Mouse (Mus musculus) retina, postnatal 7 days (tissue): ENCODE measurements around the gene Zfp398.
"Not testable (repeated sequence)": the region's sequence is repeated elsewhere in the genome, so short reads cannot be mapped to it uniquely, and the experiment has no call there.

Experiments
- DNase-seq: peaks from one replicate; pipeline ENCODE4 v3.0.0-alpha.2; 2012; ENCODE audit warnings: low read depth, low spot score

The Zfp398 gene

GRCm38 (mm10) chr6:47824241-47824640 lies 11.2 kb upstream of the Zfp398 start:
- DNase-seq: no peak

GRCm38 (mm10) chr6:47827462-47827861 lies 8.0 kb upstream of the Zfp398 start:
- no peak for DNase-seq

DNA sequence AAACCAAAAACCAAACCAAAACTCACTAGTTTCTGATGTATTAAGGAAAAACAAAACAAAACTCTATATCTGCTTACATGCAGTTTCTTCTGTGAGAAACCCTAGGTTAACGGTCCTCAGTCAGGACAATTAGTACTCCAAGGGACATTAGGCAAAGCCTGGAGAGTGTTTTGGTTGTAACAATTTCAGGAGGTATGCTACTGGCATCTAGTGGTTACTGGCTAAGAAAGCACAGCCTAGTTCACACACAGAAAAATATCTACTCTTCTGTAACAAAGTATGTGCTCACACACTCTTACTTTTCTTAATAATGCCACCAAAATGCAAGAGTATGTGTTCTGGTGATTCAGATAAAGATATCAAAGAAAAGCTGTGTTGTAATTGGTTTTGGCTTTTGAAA lies 6.5 kb upstream of the Zfp398 start:
- DNase-seq: peak; percentile 42

DNA sequence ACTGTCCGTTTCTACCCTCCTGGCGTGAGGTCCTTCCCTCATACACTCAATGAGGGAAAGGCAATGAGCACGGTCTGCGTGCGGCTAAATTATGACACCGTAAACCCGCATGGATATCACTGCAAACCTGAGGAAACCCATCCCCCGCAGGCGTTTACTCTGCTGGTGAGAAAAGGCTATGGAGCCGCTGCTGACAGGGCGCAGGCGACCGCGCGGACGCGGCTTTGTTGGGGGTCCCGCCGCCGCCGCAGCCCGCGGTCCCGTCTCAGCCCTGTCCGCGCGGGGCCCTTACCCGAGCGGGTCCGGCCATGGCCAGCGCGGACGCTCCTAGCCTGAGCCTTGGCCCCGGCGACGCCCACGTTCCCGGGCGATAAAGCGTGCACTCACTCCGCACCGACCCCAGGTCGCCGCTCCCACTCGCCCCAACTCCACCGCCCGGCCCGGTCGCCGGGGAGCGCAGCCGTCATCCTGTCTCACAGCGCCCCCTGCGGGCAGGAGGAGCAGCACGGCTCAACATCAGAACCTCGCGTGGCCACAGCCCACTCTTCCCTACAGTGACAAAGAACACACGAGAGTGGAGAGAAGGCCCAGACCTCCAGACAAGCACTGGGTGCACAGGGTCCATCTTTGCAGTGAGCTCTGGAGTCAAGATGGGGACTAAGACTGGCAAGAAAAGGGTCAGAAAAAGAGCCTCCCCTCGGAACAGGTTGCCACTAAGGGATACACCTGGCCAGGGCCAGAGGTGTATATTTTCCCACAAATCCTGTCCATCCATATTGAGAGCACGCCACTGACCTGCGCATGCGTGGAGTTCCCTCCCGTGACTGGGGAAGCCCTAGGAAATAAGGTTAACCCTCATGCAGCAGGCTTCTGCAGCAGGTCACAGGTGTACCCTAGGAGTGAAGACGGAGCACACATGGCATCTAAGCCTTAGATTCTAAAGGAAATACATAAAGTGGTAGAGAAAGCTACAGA lies 5.1 kb upstream of the Zfp398 start, which contains the start of gene Zfp786:
Gene Zfp786, minus strand, starts transcription at position 764 of the 975 bp plus-strand sequence.
- peak; percentile 91 for DNase-seq

DNA sequence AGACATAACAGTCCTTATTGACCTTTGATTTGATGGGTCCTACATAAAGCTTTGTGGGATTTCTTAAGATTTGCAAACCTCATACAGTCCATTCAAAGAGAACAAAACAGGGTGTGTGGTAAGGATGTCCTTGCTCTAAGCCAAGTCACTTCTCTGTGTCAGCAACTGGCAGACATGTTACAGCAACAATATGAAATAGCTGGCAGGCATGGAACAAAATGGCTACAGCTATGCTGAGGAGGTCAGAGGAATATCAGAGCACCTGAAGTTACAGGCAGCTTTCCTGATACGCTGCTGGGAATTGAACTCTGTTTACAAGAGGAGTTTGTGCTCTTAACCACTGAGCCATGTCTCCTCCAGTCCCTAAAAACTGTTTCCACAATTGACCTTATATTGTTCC lies 3.2 kb upstream of the Zfp398 start:
- DNase-seq: no peak

- no peak for DNase-seq
Measured at GRCm38 (mm10) chr6:47835984-47836521, 592 bp downstream of the Zfp398 start.

GRCm38 (mm10) chr6:47837630-47838029 lies 2.2 kb downstream of the Zfp398 start:
- no peak for DNase-seq

DNA sequence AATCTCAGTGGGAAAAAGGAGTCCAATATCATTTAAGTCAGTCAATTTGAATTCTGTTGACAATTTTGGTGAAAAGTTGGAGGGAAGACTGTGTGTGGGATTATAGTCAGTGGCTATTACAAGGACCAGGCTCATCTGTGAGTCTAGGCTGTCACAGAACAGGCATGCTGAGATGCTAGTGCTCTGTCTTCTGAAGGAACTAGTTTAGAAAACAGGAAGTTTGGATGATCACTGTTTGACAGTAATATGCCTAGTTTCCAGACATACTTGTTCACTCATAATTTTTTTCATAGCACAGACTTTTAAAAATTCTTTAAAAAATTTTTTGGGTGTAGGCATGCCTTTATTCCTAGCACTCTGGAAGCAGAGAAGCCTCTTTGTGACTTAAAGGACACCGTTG lies 5.6 kb downstream of the Zfp398 start:
- no peak for DNase-seq

- DNase-seq: no peak
Measured at GRCm38 (mm10) chr6:47841831-47842230, 6.4 kb downstream of the Zfp398 start.

DNA sequence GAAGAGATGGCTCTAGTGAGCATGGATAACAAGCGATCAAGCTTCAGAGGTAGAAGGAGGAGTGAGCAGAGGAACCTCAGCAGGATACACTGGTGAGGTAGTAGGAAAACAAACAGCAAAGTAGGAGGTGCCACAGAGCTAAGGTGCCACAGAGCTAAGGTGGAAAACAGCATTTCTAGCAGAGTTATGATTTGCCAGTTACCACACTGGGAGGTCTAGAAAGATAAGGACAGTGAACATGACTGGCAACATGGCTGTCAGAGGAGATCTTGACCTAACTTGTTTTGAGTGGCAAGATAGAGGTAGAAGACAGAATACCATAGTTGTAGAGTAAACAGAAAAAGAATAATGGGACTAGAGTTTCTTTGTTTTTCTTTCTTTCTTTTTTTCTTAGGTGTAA lies 6.9 kb downstream of the Zfp398 start:
- no peak for DNase-seq

DNA sequence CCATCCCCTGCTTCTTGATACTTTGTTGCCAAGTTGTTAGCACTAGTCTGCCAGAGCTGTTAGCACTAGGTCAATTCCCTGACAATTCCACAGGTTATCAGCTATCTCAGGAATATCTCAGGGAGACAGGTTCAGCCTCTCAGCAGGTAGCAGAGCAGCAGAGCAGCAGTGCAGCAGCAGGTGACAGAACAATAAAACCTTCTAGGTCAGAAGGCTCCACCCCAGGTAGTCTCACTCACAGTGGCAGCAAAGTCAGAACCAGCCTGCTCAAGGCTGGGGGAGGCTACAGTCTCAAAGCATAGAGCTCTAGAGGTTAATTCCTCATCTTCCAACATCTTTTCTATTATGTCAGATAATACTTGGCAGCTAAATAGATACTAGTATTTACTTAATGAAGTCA lies 10.3 kb downstream of the Zfp398 start:
- DNase-seq: no peak

GRCm38 (mm10) chr6:47857241-47857640 lies 21.8 kb downstream of the Zfp398 start:
- DNase-seq: no peak

GRCm38 (mm10) chr6:47857729-47858128 lies 22.3 kb downstream of the Zfp398 start:
- DNase-seq: not testable (repeated sequence)

- DNase-seq: no peak
Measured at GRCm38 (mm10) chr6:47872266-47872665, 36.8 kb downstream of the Zfp398 start.

DNA sequence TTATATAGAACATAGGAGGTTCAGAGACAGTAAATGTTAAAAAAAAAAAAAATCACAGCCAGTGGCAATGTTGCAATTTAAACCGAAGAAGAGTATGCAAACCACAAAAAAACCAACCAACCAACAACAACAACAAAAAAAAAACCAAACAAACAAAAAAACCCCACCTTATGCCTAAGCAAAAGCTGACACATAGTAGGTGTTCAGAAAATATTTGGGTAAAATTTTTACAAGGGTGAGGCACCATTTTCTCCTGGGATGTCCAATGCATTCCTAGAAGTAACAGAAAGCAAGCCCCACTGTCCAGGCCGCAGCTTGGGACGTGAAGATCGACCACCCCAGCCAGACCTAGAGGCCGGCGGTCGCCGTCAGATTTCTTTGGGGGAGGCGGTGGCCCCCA lies 41.6 kb downstream of the Zfp398 start, which contains the start of gene Zfp282:
Gene Zfp282, plus strand, starts transcription at position 147 of the 400 bp plus-strand sequence.
- no peak for DNase-seq

GRCm38 (mm10) chr6:47877461-47878132 lies 42.1 kb downstream of the Zfp398 start:
- DNase-seq: peak; percentile 81

DNA sequence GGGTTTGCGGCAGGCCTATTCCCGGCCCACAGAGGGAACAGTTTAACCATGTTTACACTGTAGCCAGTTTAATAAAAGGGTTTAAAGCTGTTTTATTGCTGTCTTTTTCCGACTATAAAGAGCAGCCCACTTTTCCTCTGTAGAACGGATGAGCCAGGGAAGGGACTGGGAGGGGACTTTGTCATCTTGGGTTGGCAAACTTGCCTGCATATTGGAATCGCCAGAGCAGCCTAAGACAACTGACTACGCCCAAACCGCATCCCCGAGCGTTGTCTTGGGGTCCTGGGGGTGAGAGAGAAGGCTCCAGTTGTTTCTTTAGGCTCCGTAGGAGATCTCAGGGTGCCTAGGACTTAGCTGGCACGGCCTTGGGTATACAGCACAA lies 42.7 kb downstream of the Zfp398 start:
- no peak for DNase-seq

DNA sequence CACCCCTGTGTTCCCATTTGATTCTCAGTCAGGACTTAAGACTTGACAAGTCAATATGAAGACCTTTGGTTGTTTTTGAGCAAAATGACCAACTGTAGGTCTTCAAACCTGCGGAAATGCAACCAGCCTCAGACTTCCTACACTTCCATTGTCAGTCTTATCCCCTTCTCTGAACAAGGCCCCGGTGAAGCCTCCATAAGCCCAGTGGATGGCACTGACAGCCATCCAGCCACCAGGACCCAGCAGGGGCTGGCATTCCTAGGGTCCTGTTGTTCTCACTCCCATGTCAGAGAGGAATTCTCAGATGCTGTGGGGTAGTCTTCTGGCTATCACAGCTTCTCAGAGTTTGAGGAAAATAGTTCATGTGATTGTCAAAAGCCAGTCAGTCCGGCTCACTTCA lies 43.1 kb downstream of the Zfp398 start:
- DNase-seq: no peak

- no peak for DNase-seq
Measured at GRCm38 (mm10) chr6:47879049-47879716, 43.7 kb downstream of the Zfp398 start.

DNA sequence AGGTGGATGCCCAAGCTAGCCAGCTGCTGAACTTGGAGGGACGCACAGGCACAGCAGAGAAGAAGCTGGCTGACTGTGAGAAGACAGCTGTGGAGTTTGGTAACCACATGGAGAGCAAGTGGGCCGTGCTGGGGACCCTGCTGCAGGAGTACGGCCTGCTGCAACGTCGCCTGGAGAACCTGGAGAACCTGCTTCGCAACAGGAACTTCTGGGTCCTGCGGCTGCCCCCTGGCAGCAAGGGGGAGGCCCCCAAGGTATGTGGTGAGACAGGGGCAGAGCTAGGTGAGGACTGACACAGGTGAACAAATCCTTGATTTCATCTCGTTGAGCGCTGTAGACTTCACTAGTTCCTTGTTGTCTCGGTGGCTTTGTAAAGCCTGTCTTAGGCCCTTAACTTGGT lies 44.7 kb downstream of the Zfp398 start:
- DNase-seq: no peak

DNA sequence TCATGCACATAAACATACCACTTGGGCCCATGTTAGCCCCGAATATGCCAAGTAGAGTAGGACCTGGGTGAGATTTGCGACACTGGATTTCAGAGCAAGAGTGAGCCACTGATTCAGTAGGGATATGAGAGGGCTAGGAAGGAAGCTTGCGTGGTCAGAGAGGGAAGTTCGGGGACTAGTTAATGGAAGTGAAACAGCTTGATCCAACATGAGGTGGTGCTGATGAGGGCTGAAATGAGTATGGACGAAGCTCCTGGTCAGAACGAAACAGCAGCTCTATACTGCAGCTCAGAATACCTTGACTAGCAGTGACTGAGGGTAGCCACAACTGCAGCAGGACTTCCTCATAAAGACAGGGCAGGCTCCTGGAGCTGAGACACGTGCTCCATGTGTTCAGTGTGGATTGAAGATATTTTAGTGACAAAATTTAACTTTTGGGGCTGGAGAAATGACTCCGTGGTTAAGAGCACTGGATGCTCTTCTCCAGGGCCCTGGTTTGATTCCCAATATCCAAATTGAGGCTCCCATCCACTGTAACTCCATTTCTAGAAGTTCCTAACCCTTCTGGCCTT lies 53.4 kb downstream of the Zfp398 start:
- no peak for DNase-seq
